Mouse (Mus musculus) megakaryocyte, embryonic 14.5 days (primary cell): ENCODE results near the gene Ubr2.

Experiments used
- FLI1 ChIP-seq: IDR thresholded peaks from 2 replicates; pipeline ENCODE4 v1.6.1; 2012; ENCODE audit warnings: low read length, inconsistent platforms, mixed read lengths
- GATA1 ChIP-seq: IDR thresholded peaks from 3 replicates; pipeline ENCODE4 v1.6.1; 2012; ENCODE audit warnings: mixed read lengths, low read length, inconsistent platforms, borderline replicate concordance

- TF ChIP-seq FLI1 (no peak), GATA1 (no peak)
These were observed 121.7 kb downstream of the Ubr2 start for GRCm38 (mm10) chr17:46888511-46889212.
